Mouse (Mus musculus) heart, adult 2 months (tissue): Measurements from ENCODE around the gene Arhgef28.

Experiments
- CTCF ChIP-seq: fragments of 200-600 bp; IDR thresholded peaks from 2 replicates; pipeline ENCODE4 v1.8.1; 2022; ENCODE audit warnings: antibody characterized with exemption, mild to moderate bottlenecking, moderate library complexity
- POLR2A ChIP-seq: fragments of 200-500 bp; IDR thresholded peaks from 2 replicates; pipeline ENCODE4 v1.6.1; 2011; ENCODE audit warnings: mild to moderate bottlenecking, low read depth, low read length, control low read depth; ENCODE audit not compliant: insufficient read depth

- no peak for TF ChIP-seq POLR2A
- TF ChIP-seq CTCF: no peak
Measured at GRCm38 (mm10) chr13:98121124-98121470, 85.1 kb downstream of the Arhgef28 start.
